ENCODE assay signal across 8 mouse cellular contexts in the genomic region with DNA sequence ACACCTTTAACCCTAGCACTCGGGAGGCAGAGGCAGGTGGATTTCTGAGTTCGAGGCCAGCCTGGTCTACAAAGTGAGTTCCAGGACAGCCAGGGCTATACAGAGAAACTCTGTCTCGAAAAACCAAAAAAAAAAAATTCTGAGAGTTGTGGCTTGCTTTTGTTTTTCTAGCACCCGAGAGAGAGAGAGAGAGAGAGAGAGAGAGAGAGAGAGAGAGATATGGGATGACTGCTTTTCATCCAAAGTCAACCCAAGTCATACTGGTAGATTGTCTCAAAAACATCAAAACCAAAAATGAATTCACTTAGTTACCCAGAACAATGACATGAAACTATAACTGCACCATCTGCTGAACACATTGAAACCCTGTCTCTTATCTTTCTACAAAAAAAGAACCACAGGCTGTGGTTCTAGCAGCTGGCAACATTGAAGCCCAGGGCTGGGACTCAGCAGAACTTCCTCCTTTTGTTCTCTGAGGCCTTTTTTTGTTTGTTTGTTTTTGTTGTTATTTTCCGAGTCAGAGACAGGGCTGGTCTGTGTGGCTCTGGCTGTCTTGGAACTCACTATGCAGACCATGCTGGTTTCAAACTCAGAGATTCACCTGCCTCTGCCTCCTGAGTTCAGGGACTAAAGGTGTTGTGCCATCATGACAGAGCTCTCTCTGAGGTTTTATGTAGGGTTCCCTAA. TPM values are rescaled to one million over a fixed set of nuclear protein-coding genes. Genes with fewer than 3 reads are reported as not detected.
A peak's percentile ranks its signal among the peaks of the same experiment; 100 is the strongest.
DNase-seq lines count a peak whose midpoint lies in the region; ATAC-seq and TF ChIP-seq lines count a peak whose summit lies in the region.

No protein-coding gene starts in this region.

- TF ChIP-seq CTCF in lung, embryonic 14.5 days (IDR thresholded peaks at IDR 0.05; ENCODE audit: low read depth), result no peak

- H3K36me3 ChIP-seq in lung, embryonic 14.5 days (ENCODE audit: insufficient read depth), result 0 out of 2 replicates have a peak, but pooled peaks cover 3% of the 10 kb centered on the region
- H3K36me3 ChIP-seq in forebrain, embryonic 11.5 days (ENCODE audit: control insufficient read depth, insufficient read depth, low read length), result no peaks in the 10 kb centered on the region
- peaks cover 6% of the 10 kb centered on the region; the same call in 1 of the 2 replicates for H3K36me3 ChIP-seq in midbrain, embryonic 15.5 days (replicated peaks)

- WGBS in lung, embryonic 14.5 days, result 65% methylated on average over 5 of the region's 5 CpGs
- WGBS in forebrain, embryonic 11.5 days, result 75% methylated on average over 5 of the region's 5 CpGs
- 81% methylated on average over 5 of the region's 5 CpGs for WGBS in midbrain, embryonic 15.5 days

- H3K27me3 ChIP-seq in lung, embryonic 14.5 days (ENCODE audit: insufficient read depth, low read length), result no peaks in the 10 kb centered on the region
- no peaks in the 10 kb centered on the region for H3K27me3 ChIP-seq in forebrain, embryonic 11.5 days (ENCODE audit: control insufficient read depth, insufficient read depth, low read length)
- no peaks in the 10 kb centered on the region for H3K27me3 ChIP-seq in midbrain, embryonic 15.5 days (replicated peaks)

- no peak for ATAC-seq in lung, embryonic 14.5 days (ENCODE audit: insufficient read depth)
- no peak for ATAC-seq in forebrain, embryonic 11.5 days (replicated peaks; ENCODE audit: low FRiP score)
- peak; percentile 11 for ATAC-seq in inflammation-experienced regulatory T-cells, adult 6 months
- 0 out of 2 replicates have a peak, but pooled peaks have one; percentile 37 for ATAC-seq in midbrain, embryonic 15.5 days (replicated peaks)

- peak overlapping the region; percentile 42; the same call in 1 of the 2 replicates for H3K4me3 ChIP-seq in lung, embryonic 14.5 days (ENCODE audit: low read depth, low read length)
- H3K4me3 ChIP-seq in forebrain, embryonic 11.5 days (ENCODE audit: low read depth, low read length), result peak overlapping the region; percentile 43; the same call in 1 of the 2 replicates
- peak overlapping the region; percentile 54 for H3K4me3 ChIP-seq in midbrain, embryonic 15.5 days

- intact Hi-C loops in left cerebral cortex, postnatal 4 days (cut with DNase I), result no loop called here

- H3K4me1 ChIP-seq in lung, embryonic 14.5 days (ENCODE audit: insufficient read depth), result no peaks in the 10 kb centered on the region
- H3K4me1 ChIP-seq in forebrain, embryonic 11.5 days (replicated peaks; ENCODE audit: control insufficient read depth, insufficient read depth, low read length), result no peaks in the 10 kb centered on the region
- peaks cover 21% of the 10 kb centered on the region for H3K4me1 ChIP-seq in midbrain, embryonic 15.5 days

- H3K9me3 ChIP-seq in lung, embryonic 14.5 days (ENCODE audit: low read depth, low read length), result no peaks in the 10 kb centered on the region
- no peaks in the 10 kb centered on the region for H3K9me3 ChIP-seq in forebrain, embryonic 11.5 days (ENCODE audit: control insufficient read depth, low read length)
- H3K9me3 ChIP-seq in midbrain, embryonic 15.5 days, result no peaks in the 10 kb centered on the region

- H3K27ac ChIP-seq in lung, embryonic 14.5 days (ENCODE audit: low read depth), result no peak overlapping the region
- H3K27ac ChIP-seq in forebrain, embryonic 11.5 days (ENCODE audit: low read depth, low read length), result no peak overlapping the region
- peak overlapping the region; percentile 66 for H3K27ac ChIP-seq in midbrain, embryonic 15.5 days

- no peak for DNase-seq in lung, embryonic 14.5 days
- no peak for DNase-seq in lung, postnatal 4 days
- DNase-seq in forebrain, embryonic 11.5 days (ENCODE audit: low spot score), result no peak
- no peak for DNase-seq in cerebellum, adult 9-10 months
- DNase-seq in left cerebral cortex, postnatal 4 days, result no peak
- DNase-seq in layer of hippocampus, adult 8-10 months (ENCODE audit: low spot score in 2 of 2), result no peak

- no peak overlapping the region for H3K9ac ChIP-seq in lung, embryonic 14.5 days
- no peak overlapping the region for H3K9ac ChIP-seq in forebrain, embryonic 11.5 days (ENCODE audit: low read length)
- H3K9ac ChIP-seq in midbrain, embryonic 15.5 days, result peak overlapping the region; percentile 55

- peak overlapping the region; percentile 68 for H3K4me2 ChIP-seq in lung, embryonic 14.5 days
- H3K4me2 ChIP-seq in forebrain, embryonic 11.5 days (ENCODE audit: low read depth, low read length, severe bottlenecking), result peak overlapping the region; percentile 50; the same call in 1 of the 2 replicates
- peak overlapping the region; percentile 60 for H3K4me2 ChIP-seq in midbrain, embryonic 15.5 days

RNA-seq across cellular contexts. Expression of a gene that starts 0.6 kb away (rescaled TPM):
- polyA plus RNA-seq in lung, embryonic 14.5 days (2014; fragmentation: Nextera tagmentation; extraction: Ambion mirVana), result 70.9 and 73.8 TPM in 2 replicates
- 87.9 and 97.2 TPM in 2 replicates for polyA plus RNA-seq in forebrain, embryonic 11.5 days (2014; fragmentation: Nextera tagmentation; extraction: Ambion mirVana)
- polyA plus RNA-seq in inflammation-experienced regulatory T-cells, adult 6 months (2017; shearing (Covaris generic)), result 1,000 to 10,000 TPM; 1,063 to 1,565 (median 1,138) TPM
- polyA plus RNA-seq in midbrain, embryonic 15.5 days (2015; fragmentation: Nextera tagmentation; extraction: Ambion mirVana), result 103 and 107 TPM in 2 replicates
- total RNA-seq in left cerebral cortex, postnatal 4 days (2021), result 10 to 100 TPM; 18.6 to 20.0 TPM
- total RNA-seq in layer of hippocampus, adult 8-10 months (2022), result 10 to 100 TPM; 34.4 to 49.3 (median 40.9) TPM

RNA-seq across cellular contexts. Expression of a gene that starts 12.1 kb away (rescaled TPM):
- polyA plus RNA-seq in lung, embryonic 14.5 days (2014; fragmentation: Nextera tagmentation; extraction: Ambion mirVana), result 280 and 281 TPM in 2 replicates
- polyA plus RNA-seq in forebrain, embryonic 11.5 days (2014; fragmentation: Nextera tagmentation; extraction: Ambion mirVana), result 236 and 247 TPM in 2 replicates
- polyA plus RNA-seq in inflammation-experienced regulatory T-cells, adult 6 months (2017; shearing (Covaris generic)), result 100 to 1,000 TPM; 156 to 225 (median 201) TPM
- polyA plus RNA-seq in midbrain, embryonic 15.5 days (2015; fragmentation: Nextera tagmentation; extraction: Ambion mirVana), result 123 and 126 TPM in 2 replicates
- total RNA-seq in left cerebral cortex, postnatal 4 days (2021), result 100 to 1,000 TPM; 546 to 548 TPM
- total RNA-seq in layer of hippocampus, adult 8-10 months (2022), result 100 to 1,000 TPM; 489 to 507 (median 494) TPM

RNA-seq across cellular contexts. Expression of a gene that starts 13.0 kb away (rescaled TPM):
- polyA plus RNA-seq in lung, embryonic 14.5 days (2014; fragmentation: Nextera tagmentation; extraction: Ambion mirVana), result 0.21 and 0.85 TPM in 2 replicates
- 1.0 TPM in 1 of 2 replicates, not detected in the other for polyA plus RNA-seq in forebrain, embryonic 11.5 days (2014; fragmentation: Nextera tagmentation; extraction: Ambion mirVana)
- polyA plus RNA-seq in inflammation-experienced regulatory T-cells, adult 6 months (2017; shearing (Covaris generic)), result not detected
- 0.30 and 0.34 TPM in 2 replicates for polyA plus RNA-seq in midbrain, embryonic 15.5 days (2015; fragmentation: Nextera tagmentation; extraction: Ambion mirVana)
- 1 to 10 TPM in 1 of 2 experiments, under 1 TPM in 1; 0.93 to 1.4 TPM for total RNA-seq in left cerebral cortex, postnatal 4 days (2021)
- 1 to 10 TPM in 2 of 4 experiments, under 1 TPM in 2; 0.40 to 2.0 (median 1.1) TPM for total RNA-seq in layer of hippocampus, adult 8-10 months (2022)

RNA-seq across cellular contexts. Expression of a gene that starts 45.3 kb away (rescaled TPM):
- not detected in 2 replicates for polyA plus RNA-seq in lung, embryonic 14.5 days (2014; fragmentation: Nextera tagmentation; extraction: Ambion mirVana)
- polyA plus RNA-seq in forebrain, embryonic 11.5 days (2014; fragmentation: Nextera tagmentation; extraction: Ambion mirVana), result 15.6 TPM in 1 of 2 replicates, not detected in the other
- polyA plus RNA-seq in inflammation-experienced regulatory T-cells, adult 6 months (2017; shearing (Covaris generic)), result not detected
- polyA plus RNA-seq in midbrain, embryonic 15.5 days (2015; fragmentation: Nextera tagmentation; extraction: Ambion mirVana), result 13.8 and 16.1 TPM in 2 replicates
- not detected for total RNA-seq in left cerebral cortex, postnatal 4 days (2021)
- total RNA-seq in layer of hippocampus, adult 8-10 months (2022), result not detected

RNA-seq across cellular contexts. Expression of a gene that starts 52.2 kb away (rescaled TPM):
- polyA plus RNA-seq in lung, embryonic 14.5 days (2014; fragmentation: Nextera tagmentation; extraction: Ambion mirVana), result 15.3 and 16.1 TPM in 2 replicates
- 12.2 and 12.5 TPM in 2 replicates for polyA plus RNA-seq in forebrain, embryonic 11.5 days (2014; fragmentation: Nextera tagmentation; extraction: Ambion mirVana)
- 10 to 100 TPM; 19.1 to 23.3 (median 22.6) TPM for polyA plus RNA-seq in inflammation-experienced regulatory T-cells, adult 6 months (2017; shearing (Covaris generic))
- polyA plus RNA-seq in midbrain, embryonic 15.5 days (2015; fragmentation: Nextera tagmentation; extraction: Ambion mirVana), result 3.4 and 4.1 TPM in 2 replicates
- total RNA-seq in left cerebral cortex, postnatal 4 days (2021), result 10 to 100 TPM; 30.5 to 35.0 TPM
- total RNA-seq in layer of hippocampus, adult 8-10 months (2022), result 10 to 100 TPM; 27.4 to 30.1 (median 28.8) TPM

Comparison
In these comparisons a context has a peak if more than half of its experiments do, and no peak if none do; other contexts are left out.
1. ATAC-seq: peak in inflammation-experienced regulatory T-cells, adult 6 months (single experiment) and midbrain, embryonic 15.5 days (single experiment); none in lung, embryonic 14.5 days (single experiment) and forebrain, embryonic 11.5 days (single experiment).
2. Peak in every context shown above with its lines, with median percentiles within 50 percentile points of each other: H3K4me2 ChIP-seq and H3K4me3 ChIP-seq.